Mouse (Mus musculus) retina, adult 2 months (tissue): ENCODE data around the gene Dnajb2.

Experiments
- DNase-seq: peaks from one replicate; pipeline ENCODE4 v3.0.0-alpha.2; 2012; ENCODE audit warnings: low read depth, low spot score

Gene Dnajb2

DNA sequence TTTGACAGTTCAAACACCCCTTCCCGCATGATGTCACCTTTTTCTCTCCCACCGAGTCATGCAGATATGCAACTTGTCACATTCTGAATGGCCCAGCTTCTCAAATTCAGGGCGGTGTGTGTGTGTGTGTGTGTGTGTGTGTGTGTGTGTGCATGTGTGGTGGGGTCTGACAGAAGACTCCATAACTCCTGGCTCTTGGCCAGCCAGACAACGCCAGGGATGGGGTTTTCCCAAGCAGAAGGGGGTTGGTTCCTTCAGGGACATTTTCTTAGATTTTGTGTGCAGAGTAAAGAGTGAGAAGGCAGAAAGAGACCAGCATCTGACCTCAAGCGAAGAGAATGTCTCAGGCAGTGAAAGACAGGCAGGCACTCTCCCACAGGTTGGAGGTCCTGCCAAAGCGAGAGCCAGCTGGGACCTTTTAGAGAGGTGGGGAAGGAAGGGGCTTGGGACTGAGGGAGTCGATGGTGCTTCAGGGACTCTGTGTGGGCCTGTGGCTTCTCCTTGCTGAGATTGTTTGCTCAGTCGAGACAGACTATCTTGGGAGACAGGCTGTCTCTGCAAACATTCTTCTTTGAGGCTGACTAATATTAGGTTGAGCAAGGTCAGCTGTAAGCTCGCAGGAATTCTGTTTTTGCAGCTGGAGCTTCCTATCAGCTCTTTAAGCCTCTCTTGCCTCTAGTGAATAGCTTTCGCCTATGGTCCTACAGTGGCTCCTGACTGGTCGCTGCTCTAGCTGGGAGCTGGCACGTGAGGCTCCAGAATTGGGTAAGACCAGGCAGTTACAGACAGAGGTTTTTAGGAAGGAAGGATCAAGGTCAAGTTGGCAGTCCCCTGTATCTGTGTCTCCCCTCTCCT lies 56.5 kb downstream of the Dnajb2 start:
- no peak for DNase-seq

DNA sequence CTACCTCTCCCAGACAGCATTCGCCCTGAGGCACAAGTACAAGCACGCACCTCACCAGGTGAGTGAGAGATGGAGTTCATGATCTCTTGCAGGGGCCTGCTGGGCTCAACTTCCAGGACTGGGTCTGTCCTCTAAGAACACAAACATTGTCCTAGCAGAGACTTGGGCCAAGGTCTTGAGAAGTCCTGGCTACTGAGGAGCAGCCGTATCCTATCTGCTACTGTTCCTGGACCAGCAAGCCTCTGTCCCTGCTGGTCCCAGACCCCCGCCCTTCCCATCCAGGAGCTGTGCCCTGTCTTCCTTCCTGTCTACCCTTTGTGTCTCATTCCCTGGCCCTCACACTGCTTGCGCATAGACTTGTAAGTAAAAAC lies 57.1 kb downstream of the Dnajb2 start:
- no peak for DNase-seq

DNA sequence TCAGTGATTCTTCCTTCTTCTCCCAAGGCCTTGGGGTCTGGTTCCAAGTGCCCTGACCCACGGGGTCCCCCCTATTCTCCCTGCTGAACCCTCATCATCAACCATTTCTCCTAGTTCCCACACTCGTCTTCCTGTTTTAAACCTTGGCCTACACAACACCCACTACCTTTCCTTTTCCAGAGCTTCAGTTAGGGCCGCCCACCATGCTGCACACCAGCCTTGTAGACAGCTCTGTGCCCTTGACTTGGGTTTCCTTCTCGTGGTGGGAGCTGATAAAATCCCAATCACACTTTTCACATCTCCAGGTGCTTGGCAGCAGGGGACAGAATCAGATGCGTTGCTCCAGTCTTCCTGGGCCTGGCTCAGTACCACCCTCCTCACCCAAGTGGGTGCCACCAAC lies 58.1 kb downstream of the Dnajb2 start:
- DNase-seq, result no peak
